8 mouse cellular contexts compared by ENCODE assay signal in genomic region chr17:45573780-45574123, GRCm38 (mm10). TPM values are rescaled to one million over a fixed set of nuclear protein-coding genes. Genes with fewer than 3 reads are reported as not detected.
DNase-seq lines count a peak whose midpoint lies in the region; ATAC-seq and TF ChIP-seq lines count a peak whose summit lies in the region.

No protein-coding gene starts in this region.

- peak overlapping the region; percentile 67 for H3K4me2 ChIP-seq in forebrain, embryonic 11.5 days (ENCODE audit: low read depth, low read length, severe bottlenecking)
- peak overlapping the region; percentile 76 for H3K4me2 ChIP-seq in heart, embryonic 16.5 days (ENCODE audit: low read depth, low read length)
- peak overlapping the region; percentile 98 for H3K4me2 ChIP-seq in liver, embryonic 15.5 days
- peak overlapping the region; percentile 81 for H3K4me2 ChIP-seq in neural tube, embryonic 12.5 days (replicated peaks)
- H3K4me2 ChIP-seq in stomach, postnatal 0 days (replicated peaks; ENCODE audit: low read depth), result peak overlapping the region; percentile 80

- no peaks in the 10 kb centered on the region for H3K27me3 ChIP-seq in E14TG2a.4 (ENCODE audit: insufficient read depth, low read length)
- H3K27me3 ChIP-seq in forebrain, embryonic 11.5 days (ENCODE audit: control insufficient read depth, insufficient read depth, low read length), result no peaks in the 10 kb centered on the region
- H3K27me3 ChIP-seq in heart, embryonic 16.5 days (ENCODE audit: control insufficient read depth, insufficient read depth, low read length), result no peaks in the 10 kb centered on the region
- H3K27me3 ChIP-seq in liver, embryonic 15.5 days, result no peaks in the 10 kb centered on the region
- no peaks in the 10 kb centered on the region for H3K27me3 ChIP-seq in neural tube, embryonic 12.5 days (replicated peaks)
- H3K27me3 ChIP-seq in stomach, postnatal 0 days (ENCODE audit: control insufficient read depth, insufficient read depth, low read length), result no peaks in the 10 kb centered on the region

- WGBS in forebrain, embryonic 11.5 days, result 0% methylated on average over 15 of the region's 18 CpGs
- WGBS in heart, embryonic 16.5 days, result 1% methylated on average over 18 of the region's 18 CpGs
- under 1% methylated on average over 18 of the region's 18 CpGs for WGBS in liver, embryonic 15.5 days (ENCODE audit: insufficient replicate concordance)
- WGBS in neural tube, embryonic 12.5 days, result 0% methylated on average over 18 of the region's 18 CpGs
- WGBS in stomach, postnatal 0 days, result under 1% methylated on average over 18 of the region's 18 CpGs

- H3K4me3 ChIP-seq in E14TG2a.4 (replicated peaks; ENCODE audit: low read length), result peak overlapping the region; percentile 98
- H3K4me3 ChIP-seq in forebrain, embryonic 11.5 days (ENCODE audit: low read depth, low read length), result peak overlapping the region; percentile 100
- H3K4me3 ChIP-seq in heart, embryonic 16.5 days (ENCODE audit: low read length), result peak overlapping the region; percentile 100
- peak overlapping the region; percentile 94 for H3K4me3 ChIP-seq in liver, embryonic 15.5 days (replicated peaks)
- peak overlapping the region; percentile 99 for H3K4me3 ChIP-seq in neural tube, embryonic 12.5 days
- peak overlapping the region; percentile 100 for H3K4me3 ChIP-seq in stomach, postnatal 0 days (ENCODE audit: low read depth, low read length)

- peaks cover 24% of the 10 kb centered on the region; the same call in 1 of the 2 replicates for H3K9me3 ChIP-seq in E14TG2a.4 (ENCODE audit: low read length)
- H3K9me3 ChIP-seq in forebrain, embryonic 11.5 days (ENCODE audit: control insufficient read depth, low read length), result no peaks in the 10 kb centered on the region
- H3K9me3 ChIP-seq in heart, embryonic 16.5 days (replicated peaks; ENCODE audit: control insufficient read depth, low read length), result no peaks in the 10 kb centered on the region
- no peaks in the 10 kb centered on the region for H3K9me3 ChIP-seq in liver, embryonic 15.5 days (replicated peaks)
- H3K9me3 ChIP-seq in neural tube, embryonic 12.5 days, result no peaks in the 10 kb centered on the region
- H3K9me3 ChIP-seq in stomach, postnatal 0 days (ENCODE audit: control insufficient read depth, low read length), result no peaks in the 10 kb centered on the region

- peak; percentile 63 for ATAC-seq in forebrain, embryonic 11.5 days (replicated peaks; ENCODE audit: low FRiP score)
- ATAC-seq in heart, embryonic 16.5 days (replicated peaks; ENCODE audit: extremely low read depth, insufficient read depth, low FRiP score), result peak; percentile 73
- ATAC-seq in liver, embryonic 15.5 days (ENCODE audit: insufficient read depth), result peak; percentile 72
- peak; percentile 72 for ATAC-seq in neural tube, embryonic 12.5 days (ENCODE audit: low FRiP score, low read depth)
- ATAC-seq in stomach, postnatal 0 days (ENCODE audit: low FRiP score, low TSS enrichment), result peak; percentile 62

- H3K27ac ChIP-seq in forebrain, embryonic 11.5 days (ENCODE audit: low read depth, low read length), result peak overlapping the region; percentile 95
- H3K27ac ChIP-seq in heart, embryonic 16.5 days (ENCODE audit: low read length), result peak overlapping the region; percentile 99
- peak overlapping the region; percentile 95 for H3K27ac ChIP-seq in liver, embryonic 15.5 days (replicated peaks)
- peak overlapping the region; percentile 84 for H3K27ac ChIP-seq in neural tube, embryonic 12.5 days
- peak overlapping the region; percentile 97 for H3K27ac ChIP-seq in stomach, postnatal 0 days (replicated peaks)

- TF ChIP-seq EP300 in stomach, postnatal 0 days (optimal IDR thresholded peaks at IDR 0.05), result no peak

- peak overlapping the region; percentile 99 for H3K9ac ChIP-seq in forebrain, embryonic 11.5 days (ENCODE audit: low read length)
- peak overlapping the region; percentile 83 for H3K9ac ChIP-seq in heart, embryonic 16.5 days (ENCODE audit: low read length)
- peak overlapping the region; percentile 94 for H3K9ac ChIP-seq in liver, embryonic 15.5 days
- peak overlapping the region; percentile 99 for H3K9ac ChIP-seq in neural tube, embryonic 12.5 days
- peak overlapping the region; percentile 78 for H3K9ac ChIP-seq in stomach, postnatal 0 days (ENCODE audit: low read length)

- peaks cover 38% of the 10 kb centered on the region for H3K36me3 ChIP-seq in E14TG2a.4 (ENCODE audit: insufficient read depth, low read length)
- peaks cover 25% of the 10 kb centered on the region for H3K36me3 ChIP-seq in forebrain, embryonic 11.5 days (ENCODE audit: control insufficient read depth, insufficient read depth, low read length)
- peaks cover 32% of the 10 kb centered on the region for H3K36me3 ChIP-seq in heart, embryonic 16.5 days (ENCODE audit: control insufficient read depth, insufficient read depth)
- peaks cover 32% of the 10 kb centered on the region for H3K36me3 ChIP-seq in liver, embryonic 15.5 days (replicated peaks)
- peaks cover 31% of the 10 kb centered on the region for H3K36me3 ChIP-seq in neural tube, embryonic 12.5 days
- peaks cover 24% of the 10 kb centered on the region for H3K36me3 ChIP-seq in stomach, postnatal 0 days (ENCODE audit: control insufficient read depth, insufficient read depth, low read length)

- TF ChIP-seq CTCF in E14TG2a.4 (conservative IDR thresholded peaks at IDR 0.05; ENCODE audit: low read length), result no peak
- no peak; the same call in 1 of the 2 replicates for TF ChIP-seq CTCF in stomach, postnatal 0 days (IDR thresholded peaks at IDR 0.05; ENCODE audit: low read depth)

- DNase-seq in c-Kit-positive CD71-positive TER-119-negative erythroid progenitor cells, embryonic 14.5 days (ENCODE audit: low read depth), result peak; percentile 89
- peak; percentile 97 for DNase-seq in forebrain, embryonic 11.5 days (ENCODE audit: low spot score)
- peak; percentile 99 for DNase-seq in kidney, postnatal 36 days
- peak; percentile 97 for DNase-seq in stomach, postnatal 0 days (ENCODE audit: low spot score)

- peaks cover 73% of the 10 kb centered on the region for H3K4me1 ChIP-seq in E14TG2a.4 (replicated peaks; ENCODE audit: low read depth, low read length)
- peaks cover 4% of the 10 kb centered on the region; the same call in 1 of the 2 replicates for H3K4me1 ChIP-seq in forebrain, embryonic 11.5 days (replicated peaks; ENCODE audit: control insufficient read depth, insufficient read depth, low read length)
- H3K4me1 ChIP-seq in heart, embryonic 16.5 days (ENCODE audit: control insufficient read depth, insufficient read depth, low read length), result peaks cover 44% of the 10 kb centered on the region
- H3K4me1 ChIP-seq in liver, embryonic 15.5 days (replicated peaks), result peaks cover 62% of the 10 kb centered on the region
- H3K4me1 ChIP-seq in neural tube, embryonic 12.5 days, result peaks cover 29% of the 10 kb centered on the region
- H3K4me1 ChIP-seq in stomach, postnatal 0 days (replicated peaks; ENCODE audit: control insufficient read depth, insufficient read depth), result no peaks in the 10 kb centered on the region; the same call in 1 of the 2 replicates

RNA-seq across cellular contexts. Expression of gene Hsp90ab1, which starts 0.7 kb away (rescaled TPM):
- polyA plus RNA-seq in forebrain, embryonic 11.5 days (2014; fragmentation: Nextera tagmentation; extraction: Ambion mirVana), result 1,787 and 1,872 TPM in 2 replicates
- polyA plus RNA-seq in heart, embryonic 16.5 days (2015; fragmentation: Nextera tagmentation; extraction: Ambion mirVana), result 1,191 and 1,235 TPM in 2 replicates
- 577 and 585 TPM in 2 replicates for polyA plus RNA-seq in liver, embryonic 15.5 days (2015; fragmentation: Nextera tagmentation; extraction: Ambion mirVana)
- 1,381 and 1,470 TPM in 2 replicates for polyA plus RNA-seq in neural tube, embryonic 12.5 days (2016; fragmentation: Nextera tagmentation; extraction: Ambion mirVana)
- 715 and 750 TPM in 2 replicates for polyA plus RNA-seq in stomach, postnatal 0 days (2015; fragmentation: Nextera tagmentation; extraction: Ambion mirVana)

RNA-seq across cellular contexts. Expression of gene Slc35b2, which starts 10.1 kb away (rescaled TPM):
- 103 and 105 TPM in 2 replicates for polyA plus RNA-seq in forebrain, embryonic 11.5 days (2014; fragmentation: Nextera tagmentation; extraction: Ambion mirVana)
- polyA plus RNA-seq in heart, embryonic 16.5 days (2015; fragmentation: Nextera tagmentation; extraction: Ambion mirVana), result 89.4 and 89.9 TPM in 2 replicates
- polyA plus RNA-seq in liver, embryonic 15.5 days (2015; fragmentation: Nextera tagmentation; extraction: Ambion mirVana), result 52.1 and 59.8 TPM in 2 replicates
- 87.6 and 90.5 TPM in 2 replicates for polyA plus RNA-seq in neural tube, embryonic 12.5 days (2016; fragmentation: Nextera tagmentation; extraction: Ambion mirVana)
- polyA plus RNA-seq in stomach, postnatal 0 days (2015; fragmentation: Nextera tagmentation; extraction: Ambion mirVana), result 72.7 and 76.8 TPM in 2 replicates

RNA-seq across cellular contexts. Expression of gene Nfkbie, which starts 18.2 kb away (rescaled TPM):
- polyA plus RNA-seq in forebrain, embryonic 11.5 days (2014; fragmentation: Nextera tagmentation; extraction: Ambion mirVana), result 5.9 and 6.0 TPM in 2 replicates
- polyA plus RNA-seq in heart, embryonic 16.5 days (2015; fragmentation: Nextera tagmentation; extraction: Ambion mirVana), result 5.3 and 10.9 TPM in 2 replicates
- 1.2 and 1.6 TPM in 2 replicates for polyA plus RNA-seq in liver, embryonic 15.5 days (2015; fragmentation: Nextera tagmentation; extraction: Ambion mirVana)
- 7.4 and 7.5 TPM in 2 replicates for polyA plus RNA-seq in neural tube, embryonic 12.5 days (2016; fragmentation: Nextera tagmentation; extraction: Ambion mirVana)
- 1.6 and 2.0 TPM in 2 replicates for polyA plus RNA-seq in stomach, postnatal 0 days (2015; fragmentation: Nextera tagmentation; extraction: Ambion mirVana)

RNA-seq across cellular contexts. Expression of gene Tmem151b, which starts 24.3 kb away (rescaled TPM):
- 8.2 and 9.1 TPM in 2 replicates for polyA plus RNA-seq in forebrain, embryonic 11.5 days (2014; fragmentation: Nextera tagmentation; extraction: Ambion mirVana)
- polyA plus RNA-seq in heart, embryonic 16.5 days (2015; fragmentation: Nextera tagmentation; extraction: Ambion mirVana), result 1.2 and 1.9 TPM in 2 replicates
- polyA plus RNA-seq in liver, embryonic 15.5 days (2015; fragmentation: Nextera tagmentation; extraction: Ambion mirVana), result 0.07 and 0.10 TPM in 2 replicates
- polyA plus RNA-seq in neural tube, embryonic 12.5 days (2016; fragmentation: Nextera tagmentation; extraction: Ambion mirVana), result 10.5 and 13.1 TPM in 2 replicates
- 0.41 and 0.63 TPM in 2 replicates for polyA plus RNA-seq in stomach, postnatal 0 days (2015; fragmentation: Nextera tagmentation; extraction: Ambion mirVana)

RNA-seq across cellular contexts. Expression of gene Slc29a1, which starts 25.7 kb away (rescaled TPM):
- 56.7 TPM in 2 replicates for polyA plus RNA-seq in forebrain, embryonic 11.5 days (2014; fragmentation: Nextera tagmentation; extraction: Ambion mirVana)
- 110 and 137 TPM in 2 replicates for polyA plus RNA-seq in heart, embryonic 16.5 days (2015; fragmentation: Nextera tagmentation; extraction: Ambion mirVana)
- polyA plus RNA-seq in liver, embryonic 15.5 days (2015; fragmentation: Nextera tagmentation; extraction: Ambion mirVana), result 175 and 180 TPM in 2 replicates
- 44.7 and 47.9 TPM in 2 replicates for polyA plus RNA-seq in neural tube, embryonic 12.5 days (2016; fragmentation: Nextera tagmentation; extraction: Ambion mirVana)
- polyA plus RNA-seq in stomach, postnatal 0 days (2015; fragmentation: Nextera tagmentation; extraction: Ambion mirVana), result 49.4 and 55.3 TPM in 2 replicates

Comparison
In these comparisons a context has a peak if more than half of its experiments do, and no peak if none do; other contexts are left out.
1. Peak in every context shown above with its lines: DNase-seq, ATAC-seq, H3K4me3 ChIP-seq and H3K27ac ChIP-seq.